Mouse (Mus musculus) CH12.LX (cell line): ENCODE measurements around the gene Pde4d. TPM values are rescaled to one million over a fixed set of nuclear protein-coding genes. Genes with fewer than 3 reads are reported as not detected.

Experiments
- DNase-seq: peaks from one replicate; pipeline ENCODE4 v3.0.0-alpha.2; 2013; ENCODE audit errors: extremely low read depth
- H3K27ac ChIP-seq: 2 replicates; pipeline ENCODE4 v1.5.1; 2012; ENCODE audit warnings: low read depth, mild to moderate bottlenecking, control low read depth, moderate library complexity; ENCODE audit not compliant: insufficient read depth
- H3K27me3 ChIP-seq: replicated peaks from 2 replicates; pipeline ENCODE3; 2012; ENCODE audit warnings: inconsistent platforms
- H3K36me3 ChIP-seq, 2 experiments: replicated peaks in 1 of 2; 2 replicates each; pipeline versions ENCODE3 to v1.6.1; 2012; ENCODE audit warnings: inconsistent platforms in 1 of 2, low read length in 1 of 2, mild to moderate bottlenecking in 1 of 2, mixed read lengths in 1 of 2, moderate library complexity in 1 of 2; ENCODE audit not compliant: control insufficient read depth in 1 of 2, insufficient read depth in 1 of 2
- H3K4me1 ChIP-seq, 2 experiments: 2 replicates each; pipeline ENCODE4 v1.6.1; 2012; ENCODE audit warnings: inconsistent platforms in 1 of 2, moderate library complexity in 1 of 2; ENCODE audit not compliant: insufficient read depth in 2 of 2, control insufficient read depth in 1 of 2
- H3K4me2 ChIP-seq: 2 replicates; pipeline ENCODE4 v1.6.1; 2012; ENCODE audit warnings: low read depth, mild to moderate bottlenecking, control low read depth; ENCODE audit not compliant: poor library complexity, insufficient read depth, severe bottlenecking
- H3K4me3 ChIP-seq, 3 experiments: fragments of 150-350 bp in 1 of 3; sonication (generic) in 1 of 3; replicated peaks in 1 of 3; 2 replicates each; pipeline versions ENCODE3 to v1.5.1; 2011 to 2012; ENCODE audit warnings: low read depth in 2 of 3, low read length in 2 of 3, mild to moderate bottlenecking in 2 of 3, moderate library complexity in 2 of 3, control low read depth in 1 of 3, improper control_type of control experiment in 1 of 3, inconsistent platforms in 1 of 3, mixed read lengths in 1 of 3; ENCODE audit not compliant: poor library complexity in 1 of 3
- H3K79me2 ChIP-seq: replicated peaks from 2 replicates; pipeline ENCODE4 v1.6.1; 2012; ENCODE audit warnings: mild to moderate bottlenecking, moderate library complexity; ENCODE audit not compliant: control insufficient read depth, poor library complexity, insufficient read depth, severe bottlenecking; ENCODE audit errors: extremely low read depth
- H3K9ac ChIP-seq: 2 replicates; pipeline ENCODE4 v1.6.1; 2012; ENCODE audit warnings: low read depth, mild to moderate bottlenecking, control low read depth, moderate library complexity; ENCODE audit not compliant: insufficient read depth
- H3K9me3 ChIP-seq: replicated peaks from 2 replicates; pipeline ENCODE3; 2012; ENCODE audit warnings: low read length, inconsistent platforms, mixed read lengths
- CTCF ChIP-seq, 2 experiments: IDR thresholded peaks in 1 of 2; conservative IDR thresholded peaks in 1 of 2; 2 replicates each; pipeline ENCODE4 v1.5.1; 2011 to 2012; ENCODE audit warnings: low read depth in 2 of 2, low read length in 2 of 2, improper control_type of control experiment in 1 of 2, inconsistent platforms in 1 of 2, mild to moderate bottlenecking in 1 of 2, moderate library complexity in 1 of 2
- ELF1 ChIP-seq: IDR thresholded peaks from 2 replicates; pipeline ENCODE4 v1.6.1; 2014; ENCODE audit warnings: low read depth, mild to moderate bottlenecking, inconsistent platforms, low read length, improper control_type of control experiment
- EP300 ChIP-seq: IDR thresholded peaks from 2 replicates; pipeline ENCODE4 v1.6.1; 2011; ENCODE audit warnings: low read length, improper control_type of control experiment
- ETS1 ChIP-seq: conservative IDR thresholded peaks from 2 replicates; pipeline ENCODE4 v1.6.1; 2012; ENCODE audit warnings: low read depth, mild to moderate bottlenecking, inconsistent platforms, low read length, improper control_type of control experiment, moderate library complexity
- HCFC1 ChIP-seq: IDR thresholded peaks from 2 replicates; pipeline ENCODE4 v1.6.1; 2012; ENCODE audit warnings: low read depth, mild to moderate bottlenecking, inconsistent platforms, low read length, improper control_type of control experiment
- JUN ChIP-seq: IDR thresholded peaks from 2 replicates; pipeline ENCODE4 v1.6.1; 2011; ENCODE audit warnings: low read depth, mild to moderate bottlenecking, low read length, improper control_type of control experiment, moderate library complexity; ENCODE audit not compliant: insufficient read depth
- MAFK ChIP-seq: IDR thresholded peaks from 2 replicates; pipeline ENCODE4 v1.6.1; 2011; ENCODE audit warnings: low read length, improper control_type of control experiment; ENCODE audit not compliant: insufficient replicate concordance
- MAZ ChIP-seq: IDR thresholded peaks from 2 replicates; pipeline ENCODE4 v1.6.1; 2012; ENCODE audit warnings: low read depth, mild to moderate bottlenecking, inconsistent platforms, low read length, improper control_type of control experiment, moderate library complexity
- NELFE ChIP-seq: IDR thresholded peaks from 2 replicates; pipeline ENCODE4 v1.6.1; 2011; ENCODE audit warnings: low read depth, low read length, improper control_type of control experiment
- NRF1 ChIP-seq: IDR thresholded peaks from 2 replicates; pipeline ENCODE4 v1.6.1; 2014; ENCODE audit warnings: low read depth, mild to moderate bottlenecking, inconsistent platforms, low read length, improper control_type of control experiment, moderate library complexity
- PAX5 ChIP-seq: IDR thresholded peaks from 2 replicates; pipeline ENCODE4 v1.6.1; 2012; ENCODE audit warnings: low read length, inconsistent platforms, mixed read lengths
- POLR2A ChIP-seq: IDR thresholded peaks from 2 replicates; pipeline ENCODE4 v1.6.1; 2011; ENCODE audit warnings: low read depth, mild to moderate bottlenecking, improper control_type of control experiment, low read length
- POLR2AphosphoS2 ChIP-seq: IDR thresholded peaks from 2 replicates; pipeline ENCODE4 v1.6.1; 2011; ENCODE audit warnings: low read depth, low read length, improper control_type of control experiment
- RAD21 ChIP-seq: IDR thresholded peaks from 2 replicates; pipeline ENCODE4 v1.6.1; 2011; ENCODE audit warnings: low read depth, mild to moderate bottlenecking, low read length, improper control_type of control experiment, moderate library complexity
- SIN3A ChIP-seq: IDR thresholded peaks from 2 replicates; pipeline ENCODE4 v1.6.1; 2012; ENCODE audit warnings: low read length, improper control_type of control experiment, inconsistent platforms
- TBP ChIP-seq: conservative IDR thresholded peaks from 2 replicates; pipeline ENCODE4 v1.6.1; 2011; ENCODE audit warnings: low read depth, low read length, improper control_type of control experiment
- TCF12 ChIP-seq: IDR thresholded peaks from 2 replicates; pipeline ENCODE4 v1.6.1; 2014; ENCODE audit warnings: low read depth, mild to moderate bottlenecking, inconsistent platforms, low read length, improper control_type of control experiment
- UBTF ChIP-seq: IDR thresholded peaks from 2 replicates; pipeline ENCODE4 v1.6.1; 2012; ENCODE audit warnings: low read depth, mild to moderate bottlenecking, inconsistent platforms, low read length, improper control_type of control experiment, moderate library complexity
- USF2 ChIP-seq: conservative IDR thresholded peaks from 2 replicates; pipeline ENCODE4 v1.6.1; 2011; ENCODE audit warnings: low read depth, low read length, improper control_type of control experiment
- ZC3H11A ChIP-seq: IDR thresholded peaks from 2 replicates; pipeline ENCODE4 v1.6.1; 2012; ENCODE audit warnings: low read depth, mild to moderate bottlenecking, inconsistent platforms, low read length, improper control_type of control experiment
- ZNF384 ChIP-seq: IDR thresholded peaks from 2 replicates; pipeline ENCODE4 v1.6.1; 2012; ENCODE audit warnings: low read depth, low read length, improper control_type of control experiment, inconsistent platforms
- dilution Hi-C: fragments of 300-500 bp; cut with MboI; formaldehyde crosslinking; loops from 2 replicates; pipeline ENCODE4 v1.14.3; 2020; ENCODE audit warnings: low sequenced_read_pairs; ENCODE audit not compliant: extremely low pct_unique_long_range_greater_than_20kb, extremely low pct_ligation_motif_present
- in situ Hi-C: fragments of 300-500 bp; cut with MboI; formaldehyde crosslinking; loops from 3 replicates; pipeline ENCODE4 v1.14.3; 2019; ENCODE audit warnings: low sequenced_read_pairs, low pct_ligation_motif_present, low pct_unique_long_range_greater_than_20kb, mixed read lengths
- polyA plus RNA-seq: library from polyadenylated mRNA; unstranded; fragments of >175 nt; gene quantifications from 2 replicates; pipeline ENCODE4 v1.2.1, GENCODE M21; 2012; ENCODE audit warnings: low read depth; ENCODE audit not compliant: insufficient read length
- total RNA-seq, 2 experiments: library from RNA; depleted of rRNA; stranded (reverse); fragments of 300-350 nt in 1 of 2; fragments of >200 nt in 1 of 2; gene quantifications; 2 replicates each; pipeline ENCODE4 v1.2.3; 2012 to 2014

The Pde4d gene
- total and polyA plus RNA-seq, 3 experiments, result not detected

DNA sequence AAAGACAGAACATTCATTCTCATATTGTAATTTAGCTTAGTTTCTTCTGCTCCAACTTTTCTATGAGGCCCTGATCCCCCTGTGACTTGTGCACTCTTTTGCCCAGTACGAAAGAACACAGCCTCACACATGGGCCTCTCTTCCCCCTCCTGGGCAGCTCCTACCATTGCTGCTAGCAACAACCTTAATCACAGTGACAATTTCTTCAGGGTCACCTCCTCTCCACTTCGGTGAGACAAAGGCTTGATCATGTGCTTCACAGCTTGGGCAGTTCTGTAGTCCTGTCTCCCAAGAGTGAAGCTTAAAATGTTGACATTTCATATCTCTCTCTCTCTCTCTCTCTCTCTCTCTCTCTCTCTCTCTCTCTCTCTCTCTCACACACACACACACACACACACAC lies 953.2 kb downstream of the Pde4d start:
- dilution Hi-C loops (no loop called here), in situ Hi-C loops (no loop called here)
- Histone ChIP-seq H3K27ac (no peak overlapping the region), H3K4me3 (no peak overlapping the region), H3K4me2 (no peak overlapping the region), H3K4me1 (no peaks in the 10 kb centered on the region), H3K9ac (no peak overlapping the region), H3K9me3 (peaks cover 28% of the 10 kb centered on the region), H3K27me3 (no peaks in the 10 kb centered on the region), H3K36me3 (no peaks in the 10 kb centered on the region), H3K79me2 (no peaks in the 10 kb centered on the region)
- TF ChIP-seq SIN3A (no peak), NELFE (no peak), ETS1 (no peak), USF2 (no peak), NRF1 (no peak)
- DNase-seq, result no peak

DNA sequence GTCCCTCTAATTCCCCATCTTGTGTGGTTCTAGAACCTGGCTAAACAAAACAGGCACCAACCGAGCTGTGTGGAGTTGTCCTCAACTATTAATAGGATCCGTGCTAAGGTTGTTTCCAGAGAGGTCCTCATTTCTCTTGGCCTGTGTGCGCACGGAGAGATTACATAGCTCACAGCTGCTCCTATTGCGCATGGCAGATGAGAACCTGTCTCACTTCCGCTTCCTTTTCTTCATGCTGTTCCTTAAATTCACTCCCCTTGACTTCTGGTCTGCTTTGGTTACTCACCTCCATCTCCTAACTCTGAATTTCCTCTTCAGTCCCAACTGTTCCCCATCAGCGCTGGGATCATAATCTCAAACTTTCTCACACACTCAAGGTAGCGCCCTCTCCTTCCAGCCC lies 956.6 kb downstream of the Pde4d start:
- in situ Hi-C loops (no loop called here), dilution Hi-C loops (no loop called here)
- H3K9me3 ChIP-seq, result peaks cover 27% of the 10 kb centered on the region
- H3K4me3 ChIP-seq, result no peak overlapping the region
- H3K79me2 ChIP-seq, result no peaks in the 10 kb centered on the region
- H3K9ac ChIP-seq, result no peak overlapping the region
- DNase-seq, result no peak
- no peaks in the 10 kb centered on the region for H3K4me1 ChIP-seq
- H3K27me3 ChIP-seq, result no peaks in the 10 kb centered on the region
- H3K27ac ChIP-seq, result no peak overlapping the region
- no peak for TF ChIP-seq MAZ
- TF ChIP-seq MAFK, result no peak
- no peak for TF ChIP-seq POLR2A
- TF ChIP-seq HCFC1, result no peak
- TF ChIP-seq TCF12, result no peak
- no peak for TF ChIP-seq USF2
- no peak for TF ChIP-seq CTCF (conservative IDR thresholded peaks at IDR 0.05 in 1 of 2, IDR thresholded peaks at IDR 0.05 in 1 of 2; ENCODE audit: low read depth in 2 of 2, low read length in 2 of 2)
- no peak for TF ChIP-seq TBP
- TF ChIP-seq PAX5, result no peak
- no peak for TF ChIP-seq SIN3A
- no peak for TF ChIP-seq ZC3H11A
- TF ChIP-seq EP300, result no peak
- TF ChIP-seq RAD21, result no peak
- TF ChIP-seq NRF1, result no peak
- no peak for TF ChIP-seq JUN
- TF ChIP-seq ETS1, result no peak
- TF ChIP-seq UBTF, result no peak
- no peak for TF ChIP-seq ELF1
- TF ChIP-seq ZNF384, result no peak
- no peak for TF ChIP-seq POLR2AphosphoS2
- no peak overlapping the region for H3K4me2 ChIP-seq
- H3K36me3 ChIP-seq, result no peaks in the 10 kb centered on the region
